Mouse (Mus musculus): ENCODE data around the gene Hnrnpk. TPM values are rescaled to one million over a fixed set of nuclear protein-coding genes. Genes with fewer than 3 reads are reported as not detected.

The Hnrnpk gene
- total RNA-seq, 2 experiments from 2014 or later, result 878 to 908 TPM

Small RNA genes within 50 kb of the gene (microRNA-seq; reads per million reads assigned to microRNA genes)
- 196 reads per million, percentile 58 among the genes with 10 or more reads in this experiment for gene Mir7-1

Other genes with a start within 250 kb of the Hnrnpk start
- gene Idnk, start 245.7 kb downstream of the Hnrnpk start, total RNA-seq (2021), result 10 to 100 TPM; 57.2 to 62.8 TPM
- 100 to 1,000 TPM; 123 to 141 TPM for gene Ubqln1, start 187.7 kb downstream of the Hnrnpk start, total RNA-seq (2021)
- gene Gkap1, start 127.6 kb downstream of the Hnrnpk start, total RNA-seq (2021), result 10 to 100 TPM; 42.6 to 91.2 TPM
- under 1 TPM; 0.59 to 0.70 TPM for gene Kif27, start 44.2 kb downstream of the Hnrnpk start, total RNA-seq (2021)
- gene 2210016F16Rik, start 18.1 kb downstream of the Hnrnpk start, total RNA-seq (2021), result 10 to 100 TPM; 27.2 to 31.5 TPM
- gene Rmi1, start 1.1 kb downstream of the Hnrnpk start, total RNA-seq (2021), result 10 to 100 TPM; 18.1 to 21.9 TPM
- gene Slc28a3, start 207.5 kb upstream of the Hnrnpk start, total RNA-seq (2021), result not detected